Mouse (Mus musculus) right cerebral cortex, adult 2 months (tissue): Measurements from ENCODE around the gene Osbpl6.

Source experiments
- DNase-seq, 2 experiments: peaks; one replicate each; pipeline ENCODE4 v3.0.0; 2021 to 2022; ENCODE audit warnings: low spot score in 2 of 2

Gene Osbpl6

GRCm38 (mm10) chr2:76498891-76499290, 92.6 kb downstream of the Osbpl6 start:
- DNase-seq, result no peak

GRCm38 (mm10) chr2:76504122-76504839, 98.0 kb downstream of the Osbpl6 start:
- peak; percentile 17 to 29 for DNase-seq

- no peak for DNase-seq
Observed at GRCm38 (mm10) chr2:76504989-76505388, 98.7 kb downstream of the Osbpl6 start.

GRCm38 (mm10) chr2:76511281-76511721, 105.0 kb downstream of the Osbpl6 start:
- peak; percentile 18 to 32 for DNase-seq

- DNase-seq, result no peak
Observed at GRCm38 (mm10) chr2:76512133-76512532, 105.8 kb downstream of the Osbpl6 start.

- no peak for DNase-seq
Observed at GRCm38 (mm10) chr2:76512888-76513287, 106.6 kb downstream of the Osbpl6 start.

- no peak for DNase-seq
Observed at GRCm38 (mm10) chr2:76513296-76513695, 107.0 kb downstream of the Osbpl6 start.

- DNase-seq, result no peak
Observed at GRCm38 (mm10) chr2:76517471-76517870, 111.2 kb downstream of the Osbpl6 start.

- no peak for DNase-seq
Observed at GRCm38 (mm10) chr2:76518407-76519063, 112.2 kb downstream of the Osbpl6 start.

GRCm38 (mm10) chr2:76521585-76521984, 115.3 kb downstream of the Osbpl6 start:
- DNase-seq, result no peak

- DNase-seq, result no peak
Observed at GRCm38 (mm10) chr2:76524451-76524850, 118.1 kb downstream of the Osbpl6 start.

GRCm38 (mm10) chr2:76525645-76526044, 119.3 kb downstream of the Osbpl6 start:
- no peak for DNase-seq

- DNase-seq, result no peak
Observed at GRCm38 (mm10) chr2:76532490-76533126, 126.3 kb downstream of the Osbpl6 start.

- DNase-seq, result no peak
Observed at GRCm38 (mm10) chr2:76534932-76535331, 128.6 kb downstream of the Osbpl6 start.

- no peak for DNase-seq
Observed at GRCm38 (mm10) chr2:76541900-76542299, 135.6 kb downstream of the Osbpl6 start.

- no peak for DNase-seq
Observed at GRCm38 (mm10) chr2:76542921-76543320, 136.6 kb downstream of the Osbpl6 start.

- no peak for DNase-seq
Observed at GRCm38 (mm10) chr2:76545539-76545938, 139.2 kb downstream of the Osbpl6 start.

- no peak for DNase-seq
Observed at GRCm38 (mm10) chr2:76548171-76548570, 141.9 kb downstream of the Osbpl6 start.

GRCm38 (mm10) chr2:76548836-76549235, 142.5 kb downstream of the Osbpl6 start:
- DNase-seq, result no peak

GRCm38 (mm10) chr2:76549316-76549715, 143.0 kb downstream of the Osbpl6 start:
- no peak for DNase-seq

GRCm38 (mm10) chr2:76555852-76556558, 149.7 kb downstream of the Osbpl6 start:
- DNase-seq, result no peak

GRCm38 (mm10) chr2:76560146-76560545, 153.8 kb downstream of the Osbpl6 start:
- no peak for DNase-seq
